Mouse (Mus musculus): ENCODE data around the gene Cir1. TPM values are rescaled to one million over a fixed set of nuclear protein-coding genes. Genes with fewer than 3 reads are reported as not detected.

Cir1 gene
- total and polyA plus RNA-seq, 3 experiments = 3.8 to 14.3 (median 5.2) TPM

- in situ Hi-C loops (cut with MboI; ENCODE audit: low pct_ligation_motif_present, low pct_unique_long_range_greater_than_20kb, low sequenced_read_pairs) = no loop called here
- Histone ChIP-seq H3K9ac (ENCODE audit: insufficient read depth, low read depth) (peak overlapping the region; percentile 46; the same call in 1 of the 2 replicates), H3K4me1 (ENCODE audit: control insufficient read depth in 1 of 2, insufficient read depth in 2 of 2) (no peaks in the 10 kb centered on the region; a peak in 1 of 4 replicates), H3K27ac (ENCODE audit: insufficient read depth, low read depth) (0 out of 2 replicates have a peak overlapping the region, but pooled peaks have one; percentile 2), H3K27me3 (replicated peaks) (peaks cover 29% of the 10 kb centered on the region), H3K4me2 (ENCODE audit: insufficient read depth, low read depth, poor library complexity, severe bottlenecking) (peak overlapping the region; percentile 47; the same call in 1 of the 2 replicates), H3K36me3 (replicated peaks in 1 of 2; ENCODE audit: control insufficient read depth in 1 of 2, insufficient read depth in 1 of 2, low read length in 1 of 2) (no peaks in the 10 kb centered on the region), H3K9me3 (replicated peaks; ENCODE audit: low read length) (peaks cover 19% of the 10 kb centered on the region), H3K79me2 (replicated peaks; ENCODE audit: control insufficient read depth, extremely low read depth, insufficient read depth, poor library complexity, severe bottlenecking) (no peaks in the 10 kb centered on the region), H3K4me3 (replicated peaks in 1 of 3; ENCODE audit: low read depth in 2 of 3, low read length in 2 of 3, poor library complexity in 1 of 3) (peak overlapping the region in 1 of 3 experiments; percentile 67)
- dilution Hi-C loops (cut with MboI; ENCODE audit: extremely low pct_ligation_motif_present, extremely low pct_unique_long_range_greater_than_20kb, low sequenced_read_pairs) = no loop called here
- no peak for DNase-seq (ENCODE audit: extremely low read depth)
- no peak for TF ChIP-seq JUND (conservative IDR thresholded peaks at IDR 0.05; ENCODE audit: low read depth, low read length)
- peak; percentile 37; the same call in 1 of the 2 replicates for TF ChIP-seq ELF1 (IDR thresholded peaks at IDR 0.05; ENCODE audit: low read depth, low read length)
These were observed 39.9 kb downstream of the Cir1 start for GRCm38 (mm10) chr2:73272351-73273248.

- H3K27me3 ChIP-seq (replicated peaks) = peaks cover 28% of the 10 kb centered on the region
- TF ChIP-seq MYC (IDR thresholded peaks at IDR 0.05; ENCODE audit: low read depth, low read length) (no peak), E2F4 (IDR thresholded peaks at IDR 0.05; ENCODE audit: insufficient replicate concordance, low read depth, low read length) (no peak), CHD2 (IDR thresholded peaks at IDR 0.05; ENCODE audit: low read length) (no peak), TBP (conservative IDR thresholded peaks at IDR 0.05; ENCODE audit: low read depth, low read length) (no peak), SIN3A (IDR thresholded peaks at IDR 0.05; ENCODE audit: low read length) (no peak), JUN (IDR thresholded peaks at IDR 0.05; ENCODE audit: insufficient read depth, low read depth, low read length) (no peak), MEF2A (IDR thresholded peaks at IDR 0.05; ENCODE audit: borderline replicate concordance, low read depth, low read length) (no peak), EP300 (IDR thresholded peaks at IDR 0.05; ENCODE audit: low read length) (no peak), POLR2AphosphoS2 (IDR thresholded peaks at IDR 0.05; ENCODE audit: low read depth, low read length) (no peak), ZC3H11A (IDR thresholded peaks at IDR 0.05; ENCODE audit: low read depth, low read length) (no peak), RCOR1 (conservative IDR thresholded peaks at IDR 0.05; ENCODE audit: low read depth, low read length) (no peak), NRF1 (IDR thresholded peaks at IDR 0.05; ENCODE audit: low read depth, low read length) (no peak), MAX (IDR thresholded peaks at IDR 0.05; ENCODE audit: low read length) (no peak), SMC3 (IDR thresholded peaks at IDR 0.05; ENCODE audit: low read depth, low read length) (no peak), JUND (conservative IDR thresholded peaks at IDR 0.05; ENCODE audit: low read depth, low read length) (no peak), MAFK (IDR thresholded peaks at IDR 0.05; ENCODE audit: insufficient replicate concordance, low read length) (no peak)
- H3K4me1 ChIP-seq (ENCODE audit: control insufficient read depth in 1 of 2, insufficient read depth in 2 of 2) = no peaks in the 10 kb centered on the region; a peak in 1 of 4 replicates
- H3K4me3 ChIP-seq (replicated peaks in 1 of 3; ENCODE audit: low read depth in 2 of 3, low read length in 2 of 3, poor library complexity in 1 of 3) = peak within 1 kb of the TSS in 1 of 3 experiments; percentile 67
- peak within 1 kb of the TSS; percentile 46; the same call in 1 of the 2 replicates for H3K9ac ChIP-seq (ENCODE audit: insufficient read depth, low read depth)
- no peaks in the 10 kb centered on the region for H3K36me3 ChIP-seq (replicated peaks in 1 of 2; ENCODE audit: control insufficient read depth in 1 of 2, insufficient read depth in 1 of 2, low read length in 1 of 2)
- peak within 1 kb of the TSS; percentile 47; the same call in 1 of the 2 replicates for H3K4me2 ChIP-seq (ENCODE audit: insufficient read depth, low read depth, poor library complexity, severe bottlenecking)
- peaks cover 19% of the 10 kb centered on the region for H3K9me3 ChIP-seq (replicated peaks; ENCODE audit: low read length)
- H3K79me2 ChIP-seq (replicated peaks; ENCODE audit: control insufficient read depth, extremely low read depth, insufficient read depth, poor library complexity, severe bottlenecking) = no peaks in the 10 kb centered on the region
- no peak within 1 kb of the TSS for H3K27ac ChIP-seq (ENCODE audit: insufficient read depth, low read depth)
- dilution Hi-C loops (cut with MboI; ENCODE audit: extremely low pct_ligation_motif_present, extremely low pct_unique_long_range_greater_than_20kb, low sequenced_read_pairs) (no loop called here), in situ Hi-C loops (cut with MboI; ENCODE audit: low pct_ligation_motif_present, low pct_unique_long_range_greater_than_20kb, low sequenced_read_pairs) (no loop called here)
- DNase-seq (ENCODE audit: extremely low read depth) = no peak
These were observed 40.9 kb downstream of the Cir1 start, which contains the start of gene Sp9 for GRCm38 (mm10) chr2:73271459-73272161. Gene Sp9 (plus strand): TSS chr2:73271925.

Data from CH12.LX (cell line).